Mouse (Mus musculus): Measurements from ENCODE around the gene Entpd5. TPM values are rescaled to one million over a fixed set of nuclear protein-coding genes. Genes with fewer than 3 reads are reported as not detected.

Gene Entpd5
- polyA plus RNA-seq, 1 experiment from 2014 or later = 10.9 TPM

DNA sequence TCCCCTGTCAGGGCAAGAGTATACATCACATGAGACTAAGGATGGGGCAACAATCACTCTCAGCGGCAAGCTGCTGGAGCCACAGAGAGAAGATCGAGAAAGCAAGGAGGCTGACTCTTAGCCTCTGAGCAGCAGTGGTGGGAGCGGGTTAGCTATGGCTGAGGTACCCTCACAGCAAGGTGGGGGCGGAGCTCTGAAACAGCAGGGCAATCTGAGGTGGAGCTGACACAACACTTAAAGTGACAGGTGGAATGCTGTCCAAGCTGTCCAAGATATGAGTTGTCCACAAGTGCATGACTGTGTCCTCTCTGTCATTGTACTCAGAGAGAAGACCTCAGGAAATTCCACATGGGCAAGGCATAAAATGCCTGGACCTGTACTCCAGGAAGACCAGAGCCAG, 26.5 kb downstream of the Entpd5 start:
- Histone ChIP-seq H3K36me3 (replicated peaks; ENCODE audit: control insufficient read depth, insufficient read depth, low read depth, low read length) (no peaks in the 10 kb centered on the region), H3K27ac (replicated peaks; ENCODE audit: low read depth, low read length) (no peak overlapping the region), H3K4me2 (ENCODE audit: low read depth, low read length) (no peak overlapping the region), H3K9me3 (replicated peaks; ENCODE audit: control insufficient read depth, low read length) (no peaks in the 10 kb centered on the region), H3K4me1 (ENCODE audit: control insufficient read depth, insufficient read depth, low read length) (no peaks in the 10 kb centered on the region), H3K4me3 (ENCODE audit: low read depth, low read length) (no peak overlapping the region), H3K9ac (replicated peaks; ENCODE audit: low read length) (no peak overlapping the region), H3K27me3 (ENCODE audit: control insufficient read depth, insufficient read depth, low read length) (no peaks in the 10 kb centered on the region)
- WGBS = 82% methylated on average over 4 of the region's 4 CpGs
- DNase-seq (ENCODE audit: low spot score) (no peak), ATAC-seq (replicated peaks; ENCODE audit: insufficient number of reproducible peaks, low FRiP score, low TSS enrichment, low read depth) (no peak)

DNA sequence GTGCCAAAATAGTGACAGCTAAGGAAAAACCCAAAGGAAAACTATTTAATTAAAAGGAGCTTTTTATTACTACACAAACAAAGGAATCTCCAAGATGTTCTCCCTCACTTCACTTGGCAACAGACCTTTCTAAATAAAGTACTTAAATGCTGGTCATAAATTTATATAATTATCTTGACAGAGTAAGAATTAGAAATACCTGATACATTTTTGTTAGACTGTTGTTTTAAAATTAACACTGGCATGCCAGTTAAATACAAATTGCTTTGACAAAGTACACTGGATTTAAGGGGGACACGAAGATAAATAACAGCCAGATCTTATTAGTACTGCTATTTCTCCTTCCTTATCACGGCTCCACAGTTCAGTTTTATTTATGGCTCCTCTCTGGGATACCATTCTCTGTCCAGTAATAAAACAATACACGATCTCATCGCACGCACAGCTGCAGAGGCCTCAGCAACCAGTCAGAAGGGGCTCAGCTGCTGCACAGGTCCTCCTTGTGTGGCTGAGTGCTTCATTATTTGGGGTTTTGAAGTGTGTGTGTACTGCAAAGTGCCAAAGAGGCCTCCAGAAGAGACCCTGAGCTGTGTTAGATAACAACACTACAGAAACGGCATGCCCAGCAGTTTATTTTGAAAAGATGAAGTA, 34.9 kb downstream of the Entpd5 start:
- Histone ChIP-seq H3K9me3 (replicated peaks; ENCODE audit: control insufficient read depth, low read length) (no peaks in the 10 kb centered on the region), H3K9ac (replicated peaks; ENCODE audit: low read length) (no peak overlapping the region), H3K27me3 (ENCODE audit: control insufficient read depth, insufficient read depth, low read length) (no peaks in the 10 kb centered on the region), H3K4me1 (ENCODE audit: control insufficient read depth, insufficient read depth, low read length) (no peaks in the 10 kb centered on the region), H3K36me3 (replicated peaks; ENCODE audit: control insufficient read depth, insufficient read depth, low read depth, low read length) (peaks cover 11% of the 10 kb centered on the region), H3K4me3 (ENCODE audit: low read depth, low read length) (no peak overlapping the region), H3K4me2 (ENCODE audit: low read depth, low read length) (no peak overlapping the region), H3K27ac (replicated peaks; ENCODE audit: low read depth, low read length) (no peak overlapping the region)
- no peak for DNase-seq (ENCODE audit: low spot score)
- no peak for ATAC-seq (replicated peaks; ENCODE audit: insufficient number of reproducible peaks, low FRiP score, low TSS enrichment, low read depth)
- WGBS = 91% methylated on average over 6 of the region's 6 CpGs

DNA sequence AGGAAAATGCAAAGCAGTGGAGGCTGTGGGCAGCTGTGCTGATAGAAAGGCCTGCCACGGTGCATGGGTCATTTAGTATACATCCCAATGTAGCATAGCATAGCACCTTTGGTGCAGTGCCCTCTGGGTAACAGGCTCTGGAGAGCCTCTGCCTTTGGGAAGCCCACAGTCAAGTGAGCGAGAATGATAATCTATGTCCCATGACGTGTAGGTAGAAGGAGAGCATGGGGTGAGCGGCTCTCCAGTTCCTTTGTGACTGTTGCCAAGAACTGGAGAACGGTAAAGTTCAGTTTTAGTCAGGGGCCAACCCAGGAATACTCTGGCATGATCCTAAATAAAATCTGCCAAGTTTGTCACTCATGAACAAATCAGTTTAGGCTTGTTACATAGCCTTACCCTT, 37.2 kb downstream of the Entpd5 start:
- H3K4me3 ChIP-seq (ENCODE audit: low read depth, low read length) = no peak overlapping the region
- ATAC-seq (replicated peaks; ENCODE audit: insufficient number of reproducible peaks, low FRiP score, low TSS enrichment, low read depth) (no peak), DNase-seq (ENCODE audit: low spot score) (no peak)
- H3K4me1 ChIP-seq (ENCODE audit: control insufficient read depth, insufficient read depth, low read length) = no peaks in the 10 kb centered on the region
- no peaks in the 10 kb centered on the region for H3K9me3 ChIP-seq (replicated peaks; ENCODE audit: control insufficient read depth, low read length)
- no peak overlapping the region for H3K27ac ChIP-seq (replicated peaks; ENCODE audit: low read depth, low read length)
- no peak overlapping the region for H3K4me2 ChIP-seq (ENCODE audit: low read depth, low read length)
- 89% methylated on average over 5 of the region's 5 CpGs for WGBS
- peaks cover 13% of the 10 kb centered on the region for H3K36me3 ChIP-seq (replicated peaks; ENCODE audit: control insufficient read depth, insufficient read depth, low read depth, low read length)
- no peak overlapping the region for H3K9ac ChIP-seq (replicated peaks; ENCODE audit: low read length)
- H3K27me3 ChIP-seq (ENCODE audit: control insufficient read depth, insufficient read depth, low read length) = no peaks in the 10 kb centered on the region

DNA sequence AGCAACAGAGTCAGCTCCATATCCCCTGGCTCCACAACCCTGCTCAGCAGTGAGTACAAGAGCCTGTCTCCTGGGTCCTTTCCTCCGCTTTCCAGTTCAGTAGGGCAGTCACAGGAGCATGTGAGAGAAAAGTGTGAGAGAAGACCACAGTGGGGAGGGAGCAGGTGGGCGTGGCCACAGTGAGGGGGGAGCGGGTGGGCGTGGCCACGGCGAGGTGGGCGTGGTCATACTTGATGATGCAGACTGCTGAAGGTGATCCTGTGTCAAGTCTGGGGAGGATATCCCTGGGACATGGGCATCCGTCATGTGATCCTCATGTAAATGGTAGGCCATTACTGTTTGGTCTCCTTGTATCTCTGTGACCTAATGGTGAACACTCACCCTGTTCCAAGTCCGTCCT, 41.9 kb downstream of the Entpd5 start:
- DNase-seq (ENCODE audit: low spot score) (no peak), ATAC-seq (replicated peaks; ENCODE audit: insufficient number of reproducible peaks, low FRiP score, low TSS enrichment, low read depth) (no peak)
- 77% methylated on average over 9 of the region's 9 CpGs for WGBS

DNA sequence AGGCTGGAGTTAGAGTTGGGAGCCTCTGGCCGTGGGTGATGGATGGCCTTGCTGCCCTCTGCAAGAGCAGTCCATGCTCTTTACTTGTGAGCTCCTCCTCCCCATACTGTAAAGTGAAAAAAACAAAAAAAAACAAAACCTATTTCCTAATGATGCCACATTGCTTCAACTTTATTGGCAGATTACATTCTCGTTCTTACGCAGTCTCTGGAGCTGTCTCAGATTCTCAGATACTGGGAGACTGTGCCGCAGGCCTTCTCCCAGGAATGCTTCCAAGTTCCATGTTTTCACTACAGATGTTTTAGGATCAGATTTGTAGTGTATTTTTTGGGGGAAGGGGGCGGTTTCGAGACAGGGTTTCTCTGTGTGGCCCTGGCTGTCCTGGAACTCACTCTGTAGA, 43.7 kb downstream of the Entpd5 start:
- H3K36me3 ChIP-seq (replicated peaks; ENCODE audit: control insufficient read depth, insufficient read depth, low read depth, low read length) = peaks cover 3% of the 10 kb centered on the region; the same call in 1 of the 2 replicates
- H3K9me3 ChIP-seq (replicated peaks; ENCODE audit: control insufficient read depth, low read length) = no peaks in the 10 kb centered on the region
- ATAC-seq (replicated peaks; ENCODE audit: insufficient number of reproducible peaks, low FRiP score, low TSS enrichment, low read depth) = no peak
- 96% methylated on average over 6 of the region's 6 CpGs for WGBS
- H3K9ac ChIP-seq (replicated peaks; ENCODE audit: low read length) = no peak overlapping the region
- H3K27me3 ChIP-seq (ENCODE audit: control insufficient read depth, insufficient read depth, low read length) = no peaks in the 10 kb centered on the region
- no peak overlapping the region for H3K27ac ChIP-seq (replicated peaks; ENCODE audit: low read depth, low read length)
- no peak overlapping the region for H3K4me3 ChIP-seq (ENCODE audit: low read depth, low read length)
- DNase-seq (ENCODE audit: low spot score) = no peak
- H3K4me2 ChIP-seq (ENCODE audit: low read depth, low read length) = no peak overlapping the region
- peaks cover 3% of the 10 kb centered on the region; the same call in 1 of the 2 replicates for H3K4me1 ChIP-seq (ENCODE audit: control insufficient read depth, insufficient read depth, low read length)

More for the DNA sequence above, 41.9 kb downstream of the Entpd5 start:
- Histone ChIP-seq H3K9me3 (replicated peaks; ENCODE audit: control insufficient read depth, low read length) (no peaks in the 10 kb centered on the region), H3K36me3 (replicated peaks; ENCODE audit: control insufficient read depth, insufficient read depth, low read depth, low read length) (peaks cover 8% of the 10 kb centered on the region), H3K27me3 (ENCODE audit: control insufficient read depth, insufficient read depth, low read length) (no peaks in the 10 kb centered on the region), H3K27ac (replicated peaks; ENCODE audit: low read depth, low read length) (no peak overlapping the region), H3K4me3 (ENCODE audit: low read depth, low read length) (no peak overlapping the region), H3K9ac (replicated peaks; ENCODE audit: low read length) (no peak overlapping the region), H3K4me1 (ENCODE audit: control insufficient read depth, insufficient read depth, low read length) (0 out of 2 replicates have a peak, but pooled peaks cover 3% of the 10 kb centered on the region), H3K4me2 (ENCODE audit: low read depth, low read length) (no peak overlapping the region)

DNA sequence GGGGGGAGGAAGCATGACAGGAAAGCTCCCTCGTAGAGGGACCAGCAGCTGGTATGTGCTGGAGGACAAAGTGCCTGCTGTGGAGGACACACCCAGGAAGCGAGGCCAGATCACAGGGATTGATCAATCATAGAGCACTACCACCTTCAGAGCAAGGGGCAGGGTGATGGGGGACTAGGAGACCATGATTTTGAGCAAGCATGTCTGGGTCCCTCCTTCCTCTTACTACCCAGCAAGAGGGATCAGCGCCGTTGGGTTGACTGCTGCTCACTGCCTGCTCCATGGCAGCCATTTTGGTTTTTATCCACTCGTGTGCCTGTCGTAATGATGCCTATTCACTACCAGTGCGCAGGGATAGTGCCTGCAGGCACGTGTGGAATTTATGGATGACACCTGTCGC, 44.5 kb downstream of the Entpd5 start:
- no peak for DNase-seq (ENCODE audit: low spot score)
- Histone ChIP-seq H3K4me2 (ENCODE audit: low read depth, low read length) (no peak overlapping the region), H3K9me3 (replicated peaks; ENCODE audit: control insufficient read depth, low read length) (no peaks in the 10 kb centered on the region), H3K9ac (replicated peaks; ENCODE audit: low read length) (no peak overlapping the region), H3K27ac (replicated peaks; ENCODE audit: low read depth, low read length) (no peak overlapping the region), H3K27me3 (ENCODE audit: control insufficient read depth, insufficient read depth, low read length) (no peaks in the 10 kb centered on the region), H3K36me3 (replicated peaks; ENCODE audit: control insufficient read depth, insufficient read depth, low read depth, low read length) (peaks cover 3% of the 10 kb centered on the region; the same call in 1 of the 2 replicates), H3K4me3 (ENCODE audit: low read depth, low read length) (no peak overlapping the region), H3K4me1 (ENCODE audit: control insufficient read depth, insufficient read depth, low read length) (peaks cover 3% of the 10 kb centered on the region; the same call in 1 of the 2 replicates)
- ATAC-seq (replicated peaks; ENCODE audit: insufficient number of reproducible peaks, low FRiP score, low TSS enrichment, low read depth) = no peak
- WGBS = 82% methylated on average over 9 of the region's 9 CpGs

DNA sequence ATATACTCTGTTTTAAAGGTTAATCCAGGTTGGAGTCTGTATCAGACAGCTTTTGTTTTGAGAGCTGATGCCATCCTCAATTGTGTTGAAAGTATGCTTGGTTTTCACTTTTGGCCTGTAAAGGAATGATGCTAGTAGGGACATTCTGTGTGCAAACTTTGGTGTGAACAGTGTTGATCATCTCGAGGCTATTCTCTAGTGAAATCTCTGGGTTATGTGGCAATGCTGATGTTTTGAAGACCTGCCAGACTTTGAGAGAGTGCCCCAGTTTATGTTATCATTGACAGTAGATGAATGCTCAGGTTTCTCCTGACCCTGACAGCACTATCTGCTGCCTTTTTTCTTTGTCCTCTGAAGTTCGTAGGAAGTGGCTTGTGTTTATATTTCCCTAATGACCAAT, 46.0 kb downstream of the Entpd5 start:
- peak overlapping the region; percentile 100 for H3K4me3 ChIP-seq (ENCODE audit: low read depth, low read length)
- DNase-seq (ENCODE audit: low spot score) = no peak
- no peaks in the 10 kb centered on the region for H3K9me3 ChIP-seq (replicated peaks; ENCODE audit: control insufficient read depth, low read length)
- H3K27me3 ChIP-seq (ENCODE audit: control insufficient read depth, insufficient read depth, low read length) = no peaks in the 10 kb centered on the region
- no peak overlapping the region for H3K9ac ChIP-seq (replicated peaks; ENCODE audit: low read length)
- WGBS = 65% methylated on average over 2 of the region's 2 CpGs
- H3K4me2 ChIP-seq (ENCODE audit: low read depth, low read length) = peak overlapping the region; percentile 53; the same call in 1 of the 2 replicates
- H3K27ac ChIP-seq (replicated peaks; ENCODE audit: low read depth, low read length) = no peak overlapping the region
- peaks cover 3% of the 10 kb centered on the region; the same call in 1 of the 2 replicates for H3K36me3 ChIP-seq (replicated peaks; ENCODE audit: control insufficient read depth, insufficient read depth, low read depth, low read length)
- H3K4me1 ChIP-seq (ENCODE audit: control insufficient read depth, insufficient read depth, low read length) = peaks cover 3% of the 10 kb centered on the region; the same call in 1 of the 2 replicates
- ATAC-seq (replicated peaks; ENCODE audit: insufficient number of reproducible peaks, low FRiP score, low TSS enrichment, low read depth) = no peak

DNA sequence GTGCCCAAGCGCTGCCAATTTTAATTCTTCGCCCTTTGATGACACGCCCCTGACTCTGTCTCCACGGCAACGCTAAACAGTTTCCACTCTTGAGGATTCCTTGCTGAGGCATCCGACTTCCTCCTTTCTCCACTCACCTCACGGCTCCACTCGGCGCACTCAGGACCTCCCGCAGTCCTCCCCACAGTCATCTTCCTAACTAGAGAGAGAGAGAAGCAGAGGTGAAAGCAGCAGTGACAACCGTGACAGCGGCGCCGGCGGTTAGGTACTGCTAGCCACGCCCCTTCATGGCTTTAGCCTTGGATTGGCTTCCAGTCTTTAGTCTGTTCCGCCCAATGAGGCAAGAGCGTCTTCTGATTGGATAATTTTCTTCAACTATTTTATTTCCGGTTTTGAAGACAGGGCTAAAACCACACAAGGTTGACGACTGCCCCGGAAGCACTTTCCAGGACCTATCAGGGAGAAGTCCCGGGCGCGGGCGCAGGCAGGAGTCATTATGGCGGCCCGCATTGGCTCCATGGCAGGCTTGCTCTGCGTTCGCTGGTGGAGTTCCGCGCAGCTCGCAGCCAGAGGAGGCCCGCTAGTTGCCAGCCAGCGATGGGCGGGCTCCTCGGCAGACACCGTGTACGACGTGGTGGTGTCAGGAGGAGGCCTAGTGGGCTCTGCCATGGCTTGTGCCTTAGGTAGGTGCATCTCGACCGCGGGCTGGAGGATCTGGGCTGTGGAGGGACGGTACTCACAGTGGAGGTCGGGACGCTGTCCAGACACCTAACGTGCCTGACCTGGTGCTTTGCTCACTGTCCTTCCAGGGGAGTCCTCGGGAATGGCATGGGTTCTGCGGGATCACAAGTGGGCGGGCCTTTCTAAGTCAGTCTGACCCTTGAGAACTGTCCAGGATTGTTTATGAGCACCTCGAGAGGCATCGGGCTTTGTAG, 47.0 kb downstream of the Entpd5 start, which contains the start of the genes Coq6 and Fam161b:
TSS of gene Coq6 (plus strand) at position 103 of the 935 bp plus-strand sequence.
TSS of gene Fam161b (minus strand) at position 279 of the 935 bp plus-strand sequence.
- Histone ChIP-seq H3K36me3 (replicated peaks; ENCODE audit: control insufficient read depth, insufficient read depth, low read depth, low read length) (peaks cover under 1% of the 10 kb centered on the region; the same call in 1 of the 2 replicates), H3K4me2 (ENCODE audit: low read depth, low read length) (peak within 1 kb of the TSS; percentile 53), H3K27ac (replicated peaks; ENCODE audit: low read depth, low read length) (no peak within 1 kb of the TSS), H3K4me3 (ENCODE audit: low read depth, low read length) (peak within 1 kb of the TSS; percentile 100), H3K9ac (replicated peaks; ENCODE audit: low read length) (peak within 1 kb of the TSS; percentile 85), H3K4me1 (ENCODE audit: control insufficient read depth, insufficient read depth, low read length) (peaks cover 3% of the 10 kb centered on the region; the same call in 1 of the 2 replicates), H3K27me3 (ENCODE audit: control insufficient read depth, insufficient read depth, low read length) (no peaks in the 10 kb centered on the region), H3K9me3 (replicated peaks; ENCODE audit: control insufficient read depth, low read length) (no peaks in the 10 kb centered on the region)
- peak; percentile 99 for DNase-seq (ENCODE audit: low spot score)
- WGBS = under 1% methylated on average over 51 of the region's 51 CpGs
- peak; percentile 97 for ATAC-seq (replicated peaks; ENCODE audit: insufficient number of reproducible peaks, low FRiP score, low TSS enrichment, low read depth)
